Mouse (Mus musculus) CD8-positive naive resting alpha-beta T cell, adult 2 months (primary cell): ENCODE data around the gene Trafd1.

ENCODE experiments used
- DNase-seq, 2 experiments: peaks; one replicate each; pipeline ENCODE4 v3.0.0; 2022; ENCODE audit warnings: low read depth in 2 of 2, low spot score in 2 of 2

Gene Trafd1

DNA sequence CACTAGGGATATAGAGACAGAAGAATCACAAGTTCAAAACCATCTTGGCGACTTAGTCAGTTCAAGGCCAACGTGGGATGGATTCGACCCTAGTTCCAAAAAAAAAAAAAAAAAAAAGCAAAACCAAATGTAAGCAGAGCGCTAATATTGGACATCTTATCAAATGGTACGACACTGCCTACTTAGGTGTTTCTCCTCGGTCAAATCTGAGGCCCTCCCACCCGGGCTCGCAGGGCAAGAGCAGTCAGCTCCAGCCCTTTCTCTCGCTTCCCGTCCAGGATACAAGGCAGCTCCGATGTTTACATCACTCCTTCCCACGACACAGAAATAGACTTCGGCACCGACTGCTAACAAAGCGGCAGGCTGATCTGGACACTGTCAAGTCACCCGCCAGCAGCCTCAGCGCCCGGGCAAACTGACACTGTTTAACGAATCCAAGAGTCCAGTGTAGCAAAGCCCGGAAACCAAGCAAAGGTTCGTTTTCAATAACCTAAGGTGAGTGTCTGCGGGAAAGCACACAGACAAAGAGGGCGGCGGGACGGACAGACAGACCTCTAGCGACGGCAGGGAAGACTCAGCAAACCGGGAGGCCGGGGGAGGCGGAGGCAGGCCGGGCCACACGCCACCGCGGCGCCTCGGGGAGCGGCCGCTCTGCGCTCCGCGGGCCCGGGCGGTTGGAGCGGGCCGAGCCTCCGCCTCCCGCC is 523 bp downstream of the Trafd1 start:
- peak in 1 of 2 experiments; percentile 33 for DNase-seq

DNA sequence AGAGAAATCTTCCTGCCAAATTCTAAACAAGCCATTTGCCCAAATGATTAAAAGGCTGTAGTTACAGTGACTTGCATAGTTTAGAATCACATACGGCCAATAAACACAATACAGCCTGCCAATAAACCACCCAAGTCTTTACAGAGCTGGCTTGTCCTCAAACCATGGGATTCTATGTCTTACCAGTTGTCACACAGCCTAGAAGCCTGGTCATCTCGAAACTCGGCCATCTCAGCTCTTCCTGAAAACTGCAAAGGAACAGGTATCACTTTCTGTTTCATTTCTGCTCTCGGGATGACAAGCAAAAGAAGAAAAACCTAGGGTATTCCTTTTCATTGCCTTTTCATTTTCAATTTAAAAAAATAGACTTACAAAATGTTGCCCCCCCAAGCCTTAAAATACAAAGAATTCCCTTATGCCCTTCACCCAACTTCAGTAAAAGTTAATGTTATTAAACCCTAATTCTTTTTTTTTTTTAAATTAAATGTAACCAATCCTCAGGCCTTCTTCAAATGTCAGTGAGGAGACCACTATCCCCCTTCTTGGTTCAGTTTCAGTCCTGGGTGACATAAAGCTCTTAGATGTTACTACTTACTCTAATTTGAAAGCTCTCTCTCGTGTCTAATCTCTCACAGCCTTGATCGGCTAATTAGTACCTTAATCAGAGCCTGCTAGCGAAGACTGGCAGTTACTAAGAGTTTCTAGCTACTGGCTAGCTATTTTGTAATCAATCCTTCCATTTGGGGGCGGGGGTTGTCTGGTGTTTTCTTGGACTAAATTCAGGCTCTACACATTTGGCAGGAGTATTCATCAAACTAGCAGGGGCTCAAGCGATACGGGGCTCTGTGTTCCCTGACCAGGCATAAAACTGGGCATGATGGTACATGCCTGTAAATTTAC is 1.3 kb downstream of the Trafd1 start:
- DNase-seq = no peak

DNA sequence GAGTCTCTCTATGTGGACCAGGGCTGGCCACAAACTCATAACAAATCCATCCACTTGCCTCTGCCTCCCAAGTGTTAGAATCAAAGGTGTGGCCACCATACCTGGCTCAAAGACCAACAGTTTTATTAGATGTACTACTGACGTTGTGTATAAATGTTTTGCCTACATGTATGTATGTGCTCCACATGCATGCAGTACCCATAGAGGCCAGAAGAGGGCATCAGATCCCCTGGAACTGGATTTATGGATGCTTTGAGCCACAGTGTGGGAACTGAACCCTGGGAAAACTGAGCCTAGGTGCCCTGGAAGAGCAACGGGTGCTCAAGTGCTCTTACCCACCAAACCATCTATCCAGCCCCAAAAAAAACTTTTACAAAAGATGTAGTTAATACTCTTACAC is 4.7 kb downstream of the Trafd1 start:
- DNase-seq = no peak

DNA sequence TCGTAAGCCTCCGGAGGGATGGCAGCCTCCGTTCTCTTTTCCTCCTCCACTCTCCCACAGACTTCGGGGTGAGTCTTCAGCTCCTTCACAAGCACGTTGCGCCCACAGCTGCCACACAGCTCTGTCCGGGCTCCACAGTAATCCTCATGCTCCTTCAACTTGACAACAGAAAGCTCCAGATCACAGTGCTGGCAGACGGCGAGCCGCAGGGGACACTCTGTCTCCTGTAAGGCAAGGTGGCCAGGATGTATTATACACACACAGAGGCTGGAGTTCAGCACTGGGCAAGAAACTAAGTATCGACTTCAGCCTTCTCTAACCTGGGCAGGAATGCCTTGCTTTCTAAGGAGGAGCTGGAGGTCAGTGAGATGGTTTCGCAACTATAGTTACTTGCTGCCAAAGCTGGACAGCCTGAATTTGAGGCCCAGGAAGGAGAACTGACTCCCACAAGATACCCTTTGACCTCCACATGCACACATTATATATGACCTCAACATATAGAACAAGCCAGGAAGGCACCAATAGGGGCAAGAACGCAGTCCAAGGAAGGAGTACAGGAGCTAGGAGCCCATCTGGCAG is 6.7 kb downstream of the Trafd1 start:
- no peak for DNase-seq

DNA sequence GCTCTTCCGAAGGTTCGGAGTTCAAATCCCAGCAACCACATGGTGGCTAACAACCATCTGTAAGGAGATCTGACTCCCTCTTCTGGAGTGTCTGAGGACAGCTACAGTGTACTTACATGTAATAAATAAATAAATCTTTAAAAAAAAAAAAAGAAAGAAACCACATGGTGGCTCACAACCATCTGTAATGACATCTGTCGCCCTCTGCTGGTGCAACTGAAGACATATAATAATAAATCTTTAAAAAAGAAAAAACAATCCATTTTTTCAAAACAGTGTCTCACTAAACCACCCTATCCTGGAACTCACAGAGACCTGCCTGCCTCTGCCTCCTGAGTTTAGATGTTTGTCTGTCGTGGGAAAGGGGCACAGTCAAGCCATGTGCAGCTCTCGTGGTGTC is 8.5 kb downstream of the Trafd1 start:
- peak; percentile 20 to 47 for DNase-seq

DNA sequence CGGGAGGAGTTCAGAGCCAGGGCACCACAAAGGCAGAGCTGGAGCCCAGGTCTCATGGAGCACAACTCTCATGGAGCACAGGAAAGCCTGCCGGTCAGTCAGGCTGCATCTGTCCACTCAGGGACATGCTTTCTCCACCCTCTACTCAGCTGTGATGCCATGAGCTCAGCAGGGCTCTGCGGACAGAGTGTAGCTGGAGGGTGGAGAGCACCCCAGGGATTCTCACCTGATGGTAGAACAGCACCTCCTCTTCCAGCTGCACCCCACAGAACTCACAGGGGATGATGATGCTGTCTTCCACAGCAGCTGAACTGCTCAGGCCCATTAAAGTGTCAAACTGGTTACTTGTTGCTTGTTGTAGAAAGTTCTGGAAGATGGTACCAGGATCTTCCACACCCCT is 10.6 kb downstream of the Trafd1 start:
- DNase-seq = no peak

DNA sequence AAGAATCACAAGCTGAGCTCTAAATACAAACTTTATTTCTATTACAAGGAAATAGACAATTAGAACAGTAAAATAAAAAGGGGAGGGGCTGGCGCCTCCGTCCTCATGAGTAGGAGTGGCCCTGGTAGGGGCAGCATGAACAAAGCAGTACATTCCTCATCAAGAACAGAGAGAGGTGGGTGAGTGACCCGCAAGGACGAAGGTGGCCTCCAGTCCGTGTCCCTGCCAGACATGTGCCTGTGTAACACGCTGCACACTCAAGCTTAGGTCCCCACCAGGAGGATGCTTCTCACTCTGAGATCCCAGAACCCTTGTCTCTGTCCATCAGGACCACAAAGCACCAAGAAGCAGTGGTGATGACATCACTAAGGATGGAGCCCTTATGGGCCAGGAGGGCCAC is 13.7 kb downstream of the Trafd1 start:
- DNase-seq = no peak

DNA sequence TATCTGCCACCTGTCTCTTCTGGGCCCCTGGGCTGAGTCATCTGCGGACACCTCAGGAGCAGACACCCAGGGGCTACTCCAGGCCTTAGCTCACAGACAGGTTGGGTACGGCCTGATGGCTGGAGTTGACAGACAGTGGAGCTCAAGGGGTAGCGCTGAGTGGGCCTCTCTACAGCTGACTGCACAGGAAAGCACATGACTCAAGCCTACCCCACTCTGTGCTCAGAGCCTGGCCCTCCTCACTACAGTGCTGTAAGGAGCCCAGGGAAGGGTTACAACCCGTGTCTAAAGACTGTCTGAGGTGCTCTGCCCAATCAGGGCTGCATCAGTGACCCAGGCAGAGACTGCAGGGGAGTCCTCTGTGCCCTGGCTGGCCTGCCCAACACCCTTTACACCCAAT is 18.2 kb downstream of the Trafd1 start:
- no peak for DNase-seq

DNA sequence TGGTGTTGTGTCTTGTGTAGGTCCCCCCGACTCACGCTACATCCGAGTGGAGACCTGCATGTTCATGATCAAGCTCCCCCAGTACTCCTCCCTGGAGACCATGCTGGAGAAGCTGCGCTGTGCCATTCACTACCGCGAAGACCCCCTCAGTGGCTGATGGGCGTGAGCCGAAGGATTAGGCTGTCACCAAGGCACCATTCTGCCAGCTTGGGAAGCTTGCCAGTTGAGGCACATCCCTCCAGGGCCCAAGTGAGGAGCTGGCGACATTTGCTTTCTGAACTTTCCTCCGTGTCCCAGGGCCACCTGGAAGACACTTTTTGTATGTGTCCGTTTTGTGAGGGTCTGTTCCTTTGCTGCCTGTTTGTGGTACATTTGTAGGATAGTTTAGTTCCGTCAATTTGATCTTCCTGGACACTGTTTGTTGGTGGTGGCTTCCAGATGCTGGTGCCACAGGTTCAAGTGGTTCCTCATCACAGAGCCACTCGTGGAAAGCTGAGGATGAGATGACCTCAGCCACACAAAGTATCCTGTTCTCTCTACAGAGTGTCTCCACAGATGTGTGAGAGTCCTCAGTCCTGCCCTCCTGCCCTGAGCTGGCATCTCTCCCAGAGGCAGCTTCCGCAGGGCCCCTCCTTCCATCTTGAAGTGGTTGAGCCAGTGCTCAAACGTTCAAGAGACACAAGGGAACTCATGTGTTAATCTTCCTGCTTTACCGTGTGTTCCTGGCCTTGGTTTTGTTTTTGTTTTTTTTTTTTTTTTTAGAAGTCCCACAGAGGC is 18.8 kb downstream of the Trafd1 start:
- no peak for DNase-seq

DNA sequence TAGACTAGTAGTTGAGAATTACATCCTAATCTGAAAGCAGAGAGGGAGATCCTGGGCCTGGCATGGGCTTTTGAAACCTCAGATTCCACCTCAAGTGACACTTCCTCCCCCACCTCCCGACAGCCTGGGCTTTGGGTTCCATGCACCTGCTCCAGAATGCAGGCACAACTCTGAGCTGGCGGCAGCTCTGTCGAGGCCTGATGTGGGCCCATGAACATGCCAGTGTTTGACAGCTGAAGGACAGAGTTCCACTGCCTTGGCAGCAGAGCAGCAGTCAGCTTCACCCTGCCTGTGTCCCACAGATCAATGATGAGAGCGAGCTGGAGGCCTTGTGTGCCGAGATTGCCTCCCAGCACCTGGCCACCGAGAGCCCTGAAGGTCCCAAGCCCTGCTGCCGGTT is 22.0 kb downstream of the Trafd1 start:
- DNase-seq = no peak

DNA sequence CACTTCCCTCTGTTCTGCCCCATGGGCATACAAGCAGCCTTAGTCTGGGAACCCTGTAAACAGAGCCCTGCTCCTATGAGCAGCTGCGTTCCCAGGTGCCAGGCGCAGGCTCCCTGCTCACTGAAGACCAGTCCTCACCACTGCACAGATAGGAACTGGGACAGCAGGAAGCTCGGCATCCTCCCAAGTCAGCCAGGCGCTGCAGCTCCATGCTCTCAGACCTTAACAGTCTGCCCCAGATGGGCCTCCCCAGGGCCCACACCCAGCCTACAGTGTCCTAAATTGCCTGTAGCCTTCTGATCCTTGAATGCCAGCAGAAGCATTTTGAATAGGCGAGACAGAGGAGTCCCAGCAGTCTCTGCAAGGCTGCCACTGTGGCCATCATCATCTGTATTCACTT is 23.7 kb downstream of the Trafd1 start:
- DNase-seq = no peak

DNA sequence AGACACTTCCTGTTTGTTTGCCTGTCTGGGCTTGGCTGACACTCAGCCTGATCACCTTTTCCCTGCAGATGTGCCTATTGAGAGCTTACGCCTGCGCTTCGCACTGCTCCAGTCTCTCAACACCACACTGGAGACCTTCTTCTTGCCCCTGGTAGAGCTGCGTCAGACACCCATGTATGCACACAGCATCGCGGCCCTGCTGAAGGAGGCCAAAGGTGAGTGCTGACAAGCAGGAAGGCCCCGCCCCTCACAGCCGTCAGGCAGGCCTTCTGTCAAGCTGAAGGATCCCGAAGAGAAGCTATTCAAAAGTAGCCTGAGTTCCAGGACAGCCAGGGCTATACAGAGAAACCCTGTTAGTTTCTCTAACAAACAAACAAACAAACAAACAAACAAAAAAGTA is 26.2 kb downstream of the Trafd1 start:
- DNase-seq = no peak

DNA sequence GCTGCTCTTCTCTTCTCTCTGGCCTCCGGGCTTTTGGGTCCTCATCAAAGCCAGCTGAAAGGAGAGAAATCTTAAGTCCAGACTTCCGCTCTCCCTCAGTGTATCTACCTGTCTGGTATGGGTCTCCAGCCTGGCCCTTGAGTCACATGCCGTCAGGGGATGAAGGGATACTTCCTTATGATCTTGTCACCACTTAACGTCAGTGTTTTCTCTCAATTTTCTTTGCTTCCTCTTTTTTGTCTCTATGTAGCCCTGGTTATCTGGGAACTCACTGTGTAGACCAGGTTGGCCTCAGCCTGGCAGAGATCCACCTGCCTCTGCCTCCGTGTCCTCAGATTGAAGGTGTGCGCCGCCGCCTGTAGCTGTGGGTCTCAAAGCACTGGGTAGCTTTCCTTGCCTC is 41.4 kb downstream of the Trafd1 start:
- no peak for DNase-seq

DNA sequence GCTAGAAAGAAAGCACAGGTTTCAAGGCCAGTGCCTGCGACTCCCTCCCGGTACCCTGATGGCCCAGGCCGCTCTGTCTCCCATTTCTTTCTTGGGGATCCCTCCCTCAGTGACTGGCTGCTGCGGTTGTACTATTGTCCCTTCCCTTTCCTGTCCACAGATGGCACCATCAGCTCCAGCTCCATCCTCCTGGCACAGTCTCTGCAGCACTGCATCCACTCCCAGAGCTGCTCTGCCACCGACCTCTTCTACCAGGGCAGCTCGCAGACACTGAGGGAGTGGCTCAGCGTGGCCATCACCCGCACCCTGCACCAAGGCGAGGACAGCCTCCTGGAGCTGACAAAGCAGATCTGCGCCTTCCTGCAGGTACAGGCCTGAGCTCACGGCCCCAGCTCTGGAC is 42.9 kb downstream of the Trafd1 start:
- no peak for DNase-seq

DNA sequence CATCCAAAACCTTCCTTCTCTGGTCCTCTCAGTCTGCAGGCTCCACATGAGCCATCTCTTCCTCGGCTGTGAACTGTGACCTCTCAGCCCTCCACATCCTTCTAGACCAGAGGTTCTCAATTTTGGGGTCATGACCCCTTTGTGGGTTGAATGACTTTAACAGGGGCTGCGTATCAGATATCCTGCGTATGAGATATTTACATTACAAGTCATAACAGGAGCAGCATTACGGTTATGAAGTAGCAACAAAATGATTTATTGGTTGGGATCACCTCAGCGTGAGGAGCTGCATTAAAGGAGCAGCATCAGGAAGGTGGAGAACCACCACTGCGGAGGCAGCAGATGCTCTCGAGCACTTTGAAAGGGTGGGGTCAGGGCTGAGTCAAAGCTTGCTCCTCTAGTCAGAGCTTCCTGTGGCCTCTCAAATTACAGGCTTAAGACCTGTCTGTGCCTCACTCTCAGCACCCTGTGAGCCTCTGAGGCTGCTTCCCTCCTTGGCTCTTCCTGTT is 44.4 kb downstream of the Trafd1 start:
- DNase-seq = peak in 1 of 2 experiments; percentile 13

DNA sequence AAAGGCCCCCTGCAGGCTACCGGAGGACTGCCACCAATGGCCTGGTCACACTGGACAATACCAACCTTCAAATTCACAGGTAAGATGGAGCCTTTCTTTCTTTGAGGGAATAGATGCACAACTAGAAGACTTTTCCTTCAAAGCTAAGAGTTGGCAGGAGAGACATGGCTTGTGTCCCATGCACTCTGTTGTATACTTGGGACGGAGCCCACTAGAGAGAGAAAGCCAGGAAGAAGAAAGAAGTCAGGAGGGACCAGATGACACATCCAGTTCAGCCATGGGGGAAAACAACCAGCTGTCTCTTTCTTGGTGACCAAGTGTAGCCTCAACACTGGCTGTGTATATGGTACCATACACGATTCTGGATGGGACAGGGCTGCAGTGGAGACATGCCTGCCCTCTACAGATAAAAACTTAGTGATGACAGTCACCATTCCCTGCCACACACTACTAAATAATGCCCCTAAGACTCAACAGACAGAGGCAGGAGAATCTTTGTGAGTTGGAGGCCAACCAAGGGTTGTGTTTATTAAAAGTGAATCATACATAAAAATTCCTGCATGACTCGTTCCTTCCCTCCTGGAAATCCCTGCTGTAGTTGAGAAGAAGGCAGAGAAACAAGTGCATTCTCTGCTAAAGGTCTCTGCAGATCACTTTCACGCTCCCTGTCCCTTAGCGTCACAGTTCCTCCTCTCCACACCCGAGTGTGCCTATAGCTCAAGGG is 45.8 kb downstream of the Trafd1 start:
- DNase-seq = no peak

DNA sequence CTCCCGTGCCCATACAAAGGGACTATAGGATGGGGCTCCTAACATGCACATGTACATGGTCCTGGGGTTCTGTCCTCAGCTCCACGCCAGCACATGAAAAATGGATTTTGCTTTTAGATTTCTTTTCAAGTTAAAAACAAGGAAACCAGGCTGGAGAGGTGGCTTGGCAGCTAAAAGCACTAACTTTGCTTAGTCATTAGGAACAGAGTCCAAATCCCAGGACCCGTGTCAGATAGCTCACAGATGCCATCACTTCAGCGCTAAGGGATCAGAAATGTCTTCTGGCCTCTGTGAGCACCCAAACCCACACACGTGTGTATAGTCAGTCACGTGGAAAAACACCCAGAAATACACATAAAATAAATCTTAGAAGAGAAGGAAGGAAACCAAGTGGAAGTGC is 48.7 kb downstream of the Trafd1 start:
- DNase-seq = no peak

DNA sequence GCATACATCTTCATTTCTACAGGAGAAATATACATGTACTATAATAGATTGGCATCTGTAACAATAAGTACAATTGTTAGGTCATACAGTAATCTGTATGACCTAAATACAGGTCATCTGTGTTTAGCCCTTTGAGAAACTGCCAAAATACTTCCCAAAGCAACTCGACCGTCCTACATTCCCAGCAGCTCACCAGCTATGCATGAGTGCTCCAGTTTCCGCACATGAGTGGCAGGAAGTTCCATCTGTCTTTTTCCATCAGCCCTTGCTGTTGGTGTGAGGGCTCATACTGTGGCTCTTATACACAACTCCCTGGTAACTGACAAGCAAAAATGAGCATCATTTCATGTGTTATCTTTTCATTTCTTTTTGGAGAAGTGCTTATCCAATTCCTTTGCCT is 49.4 kb downstream of the Trafd1 start:
- no peak for DNase-seq

DNA sequence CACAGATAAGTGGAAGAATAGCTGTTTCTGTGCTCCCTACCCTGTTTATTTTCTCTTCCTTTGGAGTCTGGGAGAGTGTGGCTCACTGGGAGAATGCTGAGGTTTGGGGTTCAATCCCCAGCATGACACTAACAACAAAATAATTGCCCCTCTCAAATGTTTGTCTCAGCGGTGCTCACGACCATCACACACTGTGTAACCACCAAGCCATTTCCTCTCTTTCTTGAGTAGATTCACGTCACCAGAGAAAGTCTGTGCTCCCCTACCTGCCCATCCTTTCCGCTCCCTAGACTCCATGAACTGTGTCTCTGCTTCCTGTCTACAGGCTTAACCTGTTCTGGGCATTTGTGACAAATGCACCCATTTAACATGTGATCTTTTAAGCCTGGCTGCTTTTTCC is 50.0 kb downstream of the Trafd1 start:
- DNase-seq = peak in 1 of 2 experiments; percentile 25

DNA sequence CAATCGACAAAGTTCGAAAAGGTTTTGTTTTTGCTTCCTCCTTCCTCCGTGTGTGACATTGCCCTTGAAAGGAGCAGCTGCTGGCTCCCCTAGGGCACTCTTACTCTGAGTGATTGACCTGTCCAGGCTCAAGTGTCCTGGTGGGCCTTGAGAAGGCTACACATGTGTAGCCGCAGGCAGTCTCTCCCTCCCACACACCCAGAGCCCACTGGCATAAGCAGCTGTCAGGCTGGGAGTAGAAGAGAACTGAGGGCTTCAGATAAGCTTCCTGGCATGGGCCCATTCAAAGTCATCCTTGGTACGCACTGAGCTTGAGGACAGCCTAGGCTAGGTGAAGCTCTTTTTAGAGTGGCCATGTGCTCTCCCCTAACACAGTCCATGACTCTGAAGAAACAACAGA is 51.0 kb downstream of the Trafd1 start:
- no peak for DNase-seq

DNA sequence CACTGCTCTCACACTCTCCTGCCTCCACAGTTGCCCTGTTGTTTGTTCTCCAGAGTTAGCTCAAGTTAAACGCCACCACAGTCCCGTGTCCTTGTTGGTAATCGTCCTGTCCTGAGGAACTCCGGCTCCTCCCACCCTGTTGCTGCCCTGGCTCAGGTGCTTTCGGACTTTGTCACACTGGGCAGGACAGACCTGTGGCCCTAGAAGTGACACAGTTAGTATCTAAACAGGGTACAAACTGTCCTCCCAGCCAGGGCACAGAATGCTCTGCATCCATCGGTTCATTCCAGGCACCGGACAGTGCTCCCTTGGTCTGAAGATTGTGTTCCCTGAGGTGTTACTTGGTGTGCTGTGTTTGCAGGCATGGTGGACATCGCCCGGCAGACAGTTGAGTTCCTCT is 51.5 kb downstream of the Trafd1 start:
- no peak for DNase-seq
